Mouse (Mus musculus) limb, embryonic 14.5 days (tissue): Measurements from ENCODE around the gene Reg3b. TPM values are rescaled to one million over a fixed set of nuclear protein-coding genes. Genes with fewer than 3 reads are reported as not detected.
"Not testable (repeated sequence)": the region's sequence is repeated elsewhere in the genome, so short reads cannot be mapped to it uniquely, and the experiment has no call there.

Experiments used
- ATAC-seq: fragments of 200-750 bp; cut with Nextera tagmentation; 2 replicates; pipeline ENCODE4 v1.8.0; 2017; ENCODE audit warnings: low read depth, moderate number of reproducible peaks, moderate TSS enrichment; ENCODE audit not compliant: low FRiP score
- DNase-seq: peaks from one replicate; pipeline ENCODE4 v3.0.0-alpha.2; 2015; ENCODE audit warnings: low spot score
- H3K27ac ChIP-seq: fragments of 300-500 bp; sonication (generic); replicated peaks from 2 replicates; pipeline ENCODE4 v1.5.1; 2014; ENCODE audit warnings: low read depth, mild to moderate bottlenecking, low read length, moderate library complexity, mixed read lengths
- H3K27me3 ChIP-seq: fragments of 300-500 bp; sonication (generic); 2 replicates; pipeline ENCODE4 v1.6.1; 2014; ENCODE audit warnings: low read length, mixed read lengths; ENCODE audit not compliant: control insufficient read depth, insufficient read depth
- H3K36me3 ChIP-seq: fragments of 300-500 bp; sonication (generic); 2 replicates; pipeline ENCODE4 v1.6.1; 2014; ENCODE audit warnings: mild to moderate bottlenecking, low read length, moderate library complexity, mixed read lengths; ENCODE audit not compliant: control insufficient read depth, insufficient read depth
- H3K4me1 ChIP-seq: fragments of 300-500 bp; sonication (generic); 2 replicates; pipeline ENCODE4 v1.6.1; 2014; ENCODE audit warnings: antibody characterized with exemption, low read length, mixed read lengths; ENCODE audit not compliant: control insufficient read depth, insufficient read depth
- H3K4me2 ChIP-seq: fragments of 300-500 bp; sonication (generic); replicated peaks from 2 replicates; pipeline ENCODE4 v1.6.1; 2014; ENCODE audit warnings: low read depth, mild to moderate bottlenecking, low read length, moderate library complexity; ENCODE audit not compliant: severe bottlenecking
- H3K4me3 ChIP-seq: fragments of 300-500 bp; sonication (generic); replicated peaks from 2 replicates; pipeline ENCODE4 v1.5.1; 2014; ENCODE audit warnings: low read length
- H3K9ac ChIP-seq: fragments of 300-500 bp; sonication (generic); 2 replicates; pipeline ENCODE4 v1.6.1; 2014; ENCODE audit warnings: mild to moderate bottlenecking, low read depth, low read length, moderate library complexity; ENCODE audit not compliant: severe bottlenecking
- H3K9me3 ChIP-seq: fragments of 300-500 bp; sonication (generic); 2 replicates; pipeline ENCODE4 v1.6.1; 2016; ENCODE audit warnings: low read length; ENCODE audit not compliant: control insufficient read depth
- POLR2A ChIP-seq: fragments of 200-500 bp; IDR thresholded peaks from 2 replicates; pipeline ENCODE4 v1.8.0; 2012; ENCODE audit warnings: inconsistent platforms, mild to moderate bottlenecking, moderate library complexity, borderline replicate concordance; ENCODE audit not compliant: insufficient read depth, insufficient read length; ENCODE audit errors: extremely low read depth
- WGBS: fragments of 180-500 bp; shearing (Covaris S2); extraction: QIAGEN DNeasy Blood & Tissue Kit; methylation state at CpG from one replicate; pipeline ENCODE4 v1.1.7; 2014; 5-methylcytosine and 5-hydroxymethylcytosine counted together
- polyA plus RNA-seq, 2 experiments: library from polyadenylated mRNA; depleted of rRNA in 1 of 2; stranded (reverse) in 1 of 2; unstranded in 1 of 2; fragments of >200 nt; fragmentation: Nextera tagmentation in 1 of 2; extraction: Ambion mirVana in 1 of 2; gene quantifications; 2 replicates each; pipeline versions ENCODE4 v1.2.1 to v1.2.3; 2012 to 2014

Reg3b gene
- polyA plus RNA-seq, 2 experiments = 0.35 TPM; not detected in 1

DNA sequence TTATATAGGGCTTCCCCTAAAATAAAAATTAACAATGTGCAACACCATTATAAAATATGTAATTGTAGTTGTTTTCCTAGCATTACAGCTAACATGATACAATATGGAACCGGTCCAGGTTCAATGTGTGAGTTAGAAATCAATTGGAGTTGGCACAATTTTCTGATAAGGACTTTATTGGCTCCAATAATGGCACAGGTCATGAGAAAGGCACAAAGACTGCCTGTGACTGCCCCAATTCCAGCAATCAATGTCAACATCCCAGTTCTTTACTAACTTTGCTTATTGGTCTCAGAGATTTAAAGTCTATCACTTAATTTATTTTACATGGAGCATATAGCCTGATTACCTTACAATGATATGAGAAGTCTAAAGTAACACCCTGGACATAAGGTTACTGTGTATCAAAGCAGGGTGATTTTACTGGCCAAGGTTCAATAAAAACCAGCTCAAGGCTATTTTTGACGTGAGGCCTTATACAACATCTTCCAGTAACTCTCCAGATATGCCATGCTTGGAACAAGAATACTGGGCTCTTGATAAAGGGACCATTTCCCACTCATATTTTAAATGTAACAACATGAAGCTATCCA lies 8.4 kb upstream of the Reg3b start:
- Histone ChIP-seq H3K4me3 (no peak overlapping the region), H3K27ac (no peak overlapping the region), H3K9me3 (no peaks in the 10 kb centered on the region), H3K4me2 (no peak overlapping the region), H3K4me1 (no peaks in the 10 kb centered on the region), H3K36me3 (no peaks in the 10 kb centered on the region), H3K9ac (no peak overlapping the region), H3K27me3 (no peaks in the 10 kb centered on the region)
- DNase-seq (no peak), ATAC-seq (no peak)
- no peak for TF ChIP-seq POLR2A
- WGBS = 54% methylated on average over 2 of the region's 2 CpGs

DNA sequence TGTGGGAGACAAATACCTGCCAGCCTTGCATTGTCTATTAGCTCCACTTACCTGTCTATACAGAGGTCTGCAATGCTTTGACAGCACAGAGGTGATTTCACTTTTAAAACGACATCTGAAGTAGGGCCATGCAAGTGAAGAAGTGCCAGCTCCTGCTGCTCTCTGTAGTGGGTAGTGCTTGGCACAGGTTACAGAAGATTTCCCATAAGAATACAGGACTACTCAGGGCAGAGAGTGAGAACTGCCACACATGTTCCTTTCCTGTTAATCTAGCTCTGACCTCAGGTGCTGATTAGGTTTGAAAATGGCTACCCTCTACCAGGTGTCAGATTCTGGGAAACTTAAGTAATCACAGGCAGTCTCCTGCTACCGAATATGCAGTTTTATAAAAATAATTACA lies 8.3 kb downstream of the Reg3b start, which contains the start of gene Reg3d:
TSS of gene Reg3d (minus strand) at position 101 of the 400 bp plus-strand sequence.
- Histone ChIP-seq H3K27me3 (no peaks in the 10 kb centered on the region), H3K9ac (no peak within 1 kb of the TSS), H3K4me1 (no peaks in the 10 kb centered on the region), H3K36me3 (no peaks in the 10 kb centered on the region), H3K4me2 (no peak within 1 kb of the TSS), H3K9me3 (no peaks in the 10 kb centered on the region), H3K4me3 (no peak within 1 kb of the TSS), H3K27ac (no peak within 1 kb of the TSS)
- TF ChIP-seq POLR2A = no peak
- DNase-seq (no peak), ATAC-seq (no peak)
- whole genome bisulfite sequencing = 69% methylated on average over 2 of the region's 2 CpGs

DNA sequence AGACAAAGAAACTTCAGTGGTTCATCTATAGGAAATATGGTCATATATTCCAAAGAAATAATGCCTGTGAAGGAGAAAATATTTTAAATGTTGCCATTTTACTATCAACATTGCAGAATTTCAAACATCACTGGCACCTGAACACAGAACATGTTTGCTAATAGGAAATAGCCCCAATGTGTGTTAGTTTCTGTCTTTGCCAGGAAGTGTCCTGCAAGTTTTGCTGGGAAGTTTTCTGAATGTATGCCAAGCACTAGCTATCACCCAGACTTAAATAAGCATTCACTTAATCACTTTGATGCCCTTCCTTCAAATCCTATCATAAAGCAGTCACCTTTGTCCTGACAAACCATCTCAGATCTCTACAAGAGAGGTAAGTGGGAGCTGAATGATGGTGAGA lies 10.0 kb downstream of the Reg3b start, which contains the start of gene Reg3a:
TSS of gene Reg3a (plus strand) at position 301 of the 400 bp plus-strand sequence.
- H3K27ac ChIP-seq = no peak within 1 kb of the TSS
- no peak for DNase-seq
- no peak within 1 kb of the TSS for H3K4me2 ChIP-seq
- H3K9ac ChIP-seq = no peak within 1 kb of the TSS
- no peaks in the 10 kb centered on the region for H3K27me3 ChIP-seq
- H3K4me3 ChIP-seq = no peak within 1 kb of the TSS
- ATAC-seq = no peak
- H3K9me3 ChIP-seq = no peaks in the 10 kb centered on the region
- no peaks in the 10 kb centered on the region for H3K4me1 ChIP-seq
- no peaks in the 10 kb centered on the region for H3K36me3 ChIP-seq
- no peak for TF ChIP-seq POLR2A

DNA sequence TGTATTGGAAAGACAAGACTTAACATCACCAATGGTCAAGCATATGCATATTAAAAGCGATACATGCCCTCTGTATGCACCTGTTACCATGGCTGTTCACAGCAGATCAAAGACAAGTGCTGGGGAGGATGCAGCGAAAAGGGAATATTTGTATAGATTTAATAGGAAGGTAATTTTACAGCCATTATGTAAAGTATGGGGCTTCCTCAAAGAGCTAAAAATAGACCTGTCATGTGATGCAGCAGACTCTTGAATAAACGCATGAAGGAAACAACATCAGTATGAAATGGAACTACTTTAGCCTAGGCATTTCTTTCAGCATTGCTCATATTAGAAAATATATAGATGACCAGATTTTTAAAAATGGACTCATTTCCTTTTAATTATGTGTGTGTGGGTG lies 15.2 kb downstream of the Reg3b start:
- no peak overlapping the region for H3K4me2 ChIP-seq
- no peaks in the 10 kb centered on the region for H3K4me1 ChIP-seq

GRCm38 (mm10) chr6:78395323-78395722 lies 24.9 kb downstream of the Reg3b start, which contains the start of gene Reg2:
Gene Reg2, plus strand, starts transcription at chr6:78395623.
- not testable (repeated sequence) for DNase-seq

More for the DNA sequence above, 15.2 kb downstream of the Reg3b start:
- no peaks in the 10 kb centered on the region for H3K27me3 ChIP-seq
- H3K4me3 ChIP-seq = no peak overlapping the region
- ATAC-seq = no peak
- H3K9me3 ChIP-seq = no peaks in the 10 kb centered on the region
- H3K27ac ChIP-seq = no peak overlapping the region
- H3K9ac ChIP-seq = no peak overlapping the region
- DNase-seq = no peak
- 91% methylated on average over 3 of the region's 3 CpGs for WGBS
- no peak for TF ChIP-seq POLR2A
- H3K36me3 ChIP-seq = no peaks in the 10 kb centered on the region

DNA sequence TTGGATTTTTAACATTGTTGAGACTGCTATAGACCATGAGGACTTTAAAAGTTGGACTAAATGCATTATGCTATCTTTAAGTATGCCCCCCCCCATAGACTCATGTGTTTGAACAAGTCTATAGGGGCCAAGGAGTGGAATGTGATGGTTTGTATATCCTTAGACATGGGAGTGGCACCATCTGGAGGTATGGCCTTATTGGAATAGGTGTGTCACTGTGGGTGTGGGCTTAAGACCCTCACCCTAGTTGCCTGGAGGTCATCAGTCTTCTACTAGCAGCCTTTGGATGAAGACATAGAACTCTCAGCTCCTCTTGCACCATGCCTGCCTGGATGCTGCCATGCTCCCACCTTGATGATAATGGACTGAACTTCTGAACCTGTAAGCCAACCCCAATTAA lies 52.0 kb downstream of the Reg3b start, which contains the start of gene Reg1:
TSS of gene Reg1 (plus strand) at position 301 of the 400 bp plus-strand sequence.
- not testable (repeated sequence) for H3K4me3 ChIP-seq

More at GRCm38 (mm10) chr6:78395323-78395722, 24.9 kb downstream of the Reg3b start, which contains the start of gene Reg2:
- not testable (repeated sequence) for H3K9ac ChIP-seq, H3K27ac ChIP-seq, H3K9me3 ChIP-seq, H3K4me3 ChIP-seq, H3K27me3 ChIP-seq, H3K4me2 ChIP-seq, ATAC-seq, H3K4me1 ChIP-seq, H3K36me3 ChIP-seq
- 97% methylated on average over 3 of the region's 17 CpGs for WGBS

More for the DNA sequence above, 52.0 kb downstream of the Reg3b start, which contains the start of gene Reg1:
- H3K9me3 ChIP-seq, H3K27me3 ChIP-seq, H3K4me1 ChIP-seq, H3K4me2 ChIP-seq, H3K27ac ChIP-seq, DNase-seq, H3K36me3 ChIP-seq, ATAC-seq, H3K9ac ChIP-seq: not testable (repeated sequence)

Other genes starting within 250 kb of the Reg3b start
- gene Reg3d, start 8.2 kb downstream of the Reg3b start, polyA plus RNA-seq (2012; rRNA removed) = not detected in 2 replicates
- gene Reg3d, start 8.2 kb downstream of the Reg3b start, polyA plus RNA-seq (2014; fragmentation: Nextera tagmentation; extraction: Ambion mirVana) = not detected in 2 replicates
- 0.09 TPM in 1 of 2 replicates, not detected in the other for gene Reg3a, start 10.1 kb downstream of the Reg3b start, polyA plus RNA-seq (2012; rRNA removed)
- gene Reg3a, start 10.1 kb downstream of the Reg3b start, polyA plus RNA-seq (2014; fragmentation: Nextera tagmentation; extraction: Ambion mirVana) = not detected in 2 replicates
- gene Reg2, start 25.0 kb downstream of the Reg3b start, polyA plus RNA-seq (2012; rRNA removed) = 0.12 TPM in 1 of 2 replicates, not detected in the other
- not detected in 2 replicates for gene Reg2, start 25.0 kb downstream of the Reg3b start, polyA plus RNA-seq (2014; fragmentation: Nextera tagmentation; extraction: Ambion mirVana)
- gene Reg1, start 52.1 kb downstream of the Reg3b start, polyA plus RNA-seq (2012; rRNA removed) = 0.19 TPM in 1 of 2 replicates, not detected in the other
- gene Reg1, start 52.1 kb downstream of the Reg3b start, polyA plus RNA-seq (2014; fragmentation: Nextera tagmentation; extraction: Ambion mirVana) = not detected in 2 replicates
- 1.1 TPM in 1 of 2 replicates, not detected in the other for gene Reg3g, start 98.2 kb downstream of the Reg3b start, polyA plus RNA-seq (2012; rRNA removed)
- gene Reg3g, start 98.2 kb downstream of the Reg3b start, polyA plus RNA-seq (2014; fragmentation: Nextera tagmentation; extraction: Ambion mirVana) = not detected in 2 replicates